Comparison of ENCODE assay signal across 22 mouse cellular contexts in genomic region chr6:55755491-55755890, GRCm38 (mm10).
DNase-seq lines count a peak whose midpoint lies in the region; ATAC-seq and TF ChIP-seq lines count a peak whose summit lies in the region.
"Had no signal": no experiment of that assay in that cellular context is flagged by ENCODE, and none has a peak within 500 bp of the region (broad histone marks: within the 10 kb centered on the region; RNA-seq: fewer than 3 reads in every experiment).

No protein-coding gene starts in this region.

- H3K9me3 ChIP-seq in hindbrain, embryonic 16.5 days (ENCODE audit: control insufficient read depth, low read length) = no peaks in the 10 kb centered on the region
- no peaks in the 10 kb centered on the region for H3K9me3 ChIP-seq in hindbrain, embryonic 10.5 days
- H3K9me3 ChIP-seq in midbrain, postnatal 0 days (ENCODE audit: low read length) = no peaks in the 10 kb centered on the region
- no peaks in the 10 kb centered on the region for H3K9me3 ChIP-seq in midbrain, embryonic 13.5 days
- H3K9me3 ChIP-seq: embryonic facial prominence, embryonic 10.5 days; embryonic facial prominence, embryonic 13.5 days; forebrain, embryonic 12.5 days; forebrain, embryonic 15.5 days; hindbrain, embryonic 15.5 days; intestine, embryonic 15.5 days had no signal

- H3K9ac ChIP-seq in hindbrain, embryonic 16.5 days (ENCODE audit: low read depth, low read length) = no peak overlapping the region
- no peak overlapping the region for H3K9ac ChIP-seq in midbrain, postnatal 0 days (replicated peaks; ENCODE audit: low read length, poor library complexity, severe bottlenecking)
- no peak overlapping the region for H3K9ac ChIP-seq in midbrain, embryonic 13.5 days (replicated peaks)
- H3K9ac ChIP-seq: embryonic facial prominence, embryonic 13.5 days; forebrain, embryonic 12.5 days; forebrain, embryonic 15.5 days; hindbrain, embryonic 15.5 days; intestine, embryonic 15.5 days had no signal

- no peak overlapping the region for H3K4me2 ChIP-seq in hindbrain, embryonic 16.5 days (ENCODE audit: low read length)
- no peak overlapping the region for H3K4me2 ChIP-seq in midbrain, postnatal 0 days (ENCODE audit: low read depth, low read length, poor library complexity, severe bottlenecking)
- H3K4me2 ChIP-seq in midbrain, embryonic 13.5 days (replicated peaks) = no peak overlapping the region
- H3K4me2 ChIP-seq: embryonic facial prominence, embryonic 13.5 days; forebrain, embryonic 12.5 days; forebrain, embryonic 15.5 days; heart, embryonic 11.5 days; hindbrain, embryonic 15.5 days; intestine, embryonic 15.5 days had no signal

- H3K27ac ChIP-seq in hindbrain, embryonic 16.5 days (ENCODE audit: low read depth, low read length) = no peak overlapping the region
- no peak overlapping the region for H3K27ac ChIP-seq in hindbrain, embryonic 10.5 days
- no peak overlapping the region for H3K27ac ChIP-seq in midbrain, postnatal 0 days (ENCODE audit: low read depth, low read length)
- no peak overlapping the region for H3K27ac ChIP-seq in midbrain, embryonic 13.5 days
- H3K27ac ChIP-seq: embryonic facial prominence, embryonic 10.5 days; embryonic facial prominence, embryonic 13.5 days; forebrain, embryonic 12.5 days; forebrain, embryonic 15.5 days; hindbrain, embryonic 15.5 days; intestine, embryonic 15.5 days had no signal

- no peaks in the 10 kb centered on the region for H3K27me3 ChIP-seq in hindbrain, embryonic 16.5 days (replicated peaks; ENCODE audit: control insufficient read depth, insufficient read depth, low read length)
- no peaks in the 10 kb centered on the region for H3K27me3 ChIP-seq in hindbrain, embryonic 10.5 days (ENCODE audit: insufficient read depth, poor library complexity, severe bottlenecking)
- H3K27me3 ChIP-seq in midbrain, postnatal 0 days (ENCODE audit: insufficient read depth, low read length) = no peaks in the 10 kb centered on the region
- H3K27me3 ChIP-seq in midbrain, embryonic 13.5 days = no peaks in the 10 kb centered on the region
- H3K27me3 ChIP-seq: embryonic facial prominence, embryonic 13.5 days; forebrain, embryonic 12.5 days; forebrain, embryonic 15.5 days; hindbrain, embryonic 15.5 days; intestine, embryonic 15.5 days had no signal

- no peak for TF ChIP-seq CTCF in midbrain, postnatal 0 days (IDR thresholded peaks at IDR 0.05)

- no peaks in the 10 kb centered on the region for H3K4me1 ChIP-seq in hindbrain, embryonic 16.5 days (ENCODE audit: control insufficient read depth, insufficient read depth, low read depth, low read length)
- H3K4me1 ChIP-seq in hindbrain, embryonic 10.5 days (replicated peaks) = no peaks in the 10 kb centered on the region
- no peaks in the 10 kb centered on the region for H3K4me1 ChIP-seq in midbrain, postnatal 0 days (ENCODE audit: insufficient read depth, low read length)
- no peaks in the 10 kb centered on the region for H3K4me1 ChIP-seq in midbrain, embryonic 13.5 days (replicated peaks)
- H3K4me1 ChIP-seq: embryonic facial prominence, embryonic 10.5 days; embryonic facial prominence, embryonic 13.5 days; forebrain, embryonic 12.5 days; forebrain, embryonic 15.5 days; hindbrain, embryonic 15.5 days; intestine, embryonic 15.5 days had no signal

- 85% methylated on average over 6 of the region's 6 CpGs for WGBS in hindbrain, embryonic 16.5 days
- WGBS in hindbrain, embryonic 10.5 days = 88% methylated on average over 6 of the region's 6 CpGs
- WGBS in midbrain, postnatal 0 days = 86% methylated on average over 6 of the region's 6 CpGs
- WGBS in midbrain, embryonic 13.5 days = 89% methylated on average over 6 of the region's 6 CpGs

- H3K36me3 ChIP-seq in hindbrain, embryonic 16.5 days (ENCODE audit: control insufficient read depth, insufficient read depth, low read length) = no peaks in the 10 kb centered on the region
- no peaks in the 10 kb centered on the region for H3K36me3 ChIP-seq in hindbrain, embryonic 10.5 days
- H3K36me3 ChIP-seq in midbrain, postnatal 0 days (ENCODE audit: insufficient read depth, low read length) = no peaks in the 10 kb centered on the region
- no peaks in the 10 kb centered on the region for H3K36me3 ChIP-seq in midbrain, embryonic 13.5 days
- H3K36me3 ChIP-seq: embryonic facial prominence, embryonic 10.5 days; embryonic facial prominence, embryonic 13.5 days; forebrain, embryonic 12.5 days; forebrain, embryonic 15.5 days; hindbrain, embryonic 15.5 days; intestine, embryonic 15.5 days had no signal

- ATAC-seq in cerebellum, adult (ENCODE audit: insufficient number of reproducible peaks, low FRiP score, low TSS enrichment) = no peak
- ATAC-seq in hindbrain, embryonic 16.5 days = peak; percentile 20; the same call in 1 of the 2 replicates
- no peak for ATAC-seq in midbrain, postnatal 0 days (ENCODE audit: low FRiP score)
- ATAC-seq in midbrain, embryonic 13.5 days = no peak
- ATAC-seq: CD4-positive, CD25-positive, alpha-beta regulatory T cell, adult 4 months; forebrain, embryonic 15.5 days; intestine, embryonic 15.5 days had no signal

- H3K4me3 ChIP-seq in hindbrain, embryonic 16.5 days (ENCODE audit: low read length) = no peak overlapping the region
- no peak overlapping the region for H3K4me3 ChIP-seq in hindbrain, embryonic 10.5 days
- no peak overlapping the region for H3K4me3 ChIP-seq in midbrain, postnatal 0 days (ENCODE audit: low read depth, low read length)
- H3K4me3 ChIP-seq in midbrain, embryonic 13.5 days (replicated peaks) = no peak overlapping the region
- H3K4me3 ChIP-seq: embryonic facial prominence, embryonic 10.5 days; embryonic facial prominence, embryonic 13.5 days; erythroblast, embryonic 14.5 days; forebrain, embryonic 12.5 days; forebrain, embryonic 15.5 days; hindbrain, embryonic 15.5 days; intestine, embryonic 15.5 days had no signal

- DNase-seq in cerebellum, postnatal 25 days = peak; percentile 22 to 36
- DNase-seq in hindbrain, embryonic 10.5 days (ENCODE audit: low spot score) = no peak
- DNase-seq in midbrain, postnatal 0 days (ENCODE audit: low spot score) = peak; percentile 1
- no peak for DNase-seq in thymus, postnatal 36 days
- DNase-seq: adrenal gland, adult 2 months; adrenal gland, postnatal 14 days; cerebellum, adult 8-10 months; embryo, embryonic 11 days; gastrocnemius, postnatal 25 days; kidney, adult 11 months had no signal

Comparison
In these comparisons a context has a peak if more than half of its experiments do, and no peak if none do; other contexts are left out.
1. DNase-seq: peak in cerebellum, postnatal 25 days (2 of 2) and midbrain, postnatal 0 days (single experiment); none in hindbrain, embryonic 10.5 days (single experiment) and thymus, postnatal 36 days (0 of 2).